Mouse (Mus musculus): ENCODE data around the gene Rpl29.
A peak's percentile ranks its signal among the peaks of the same experiment; 100 is the strongest.

Rpl29 gene

GRCm38 (mm10) chr9:106473081-106473752 lies 44.0 kb downstream of the Rpl29 start:
- peak; percentile 65 for DNase-seq

DNA sequence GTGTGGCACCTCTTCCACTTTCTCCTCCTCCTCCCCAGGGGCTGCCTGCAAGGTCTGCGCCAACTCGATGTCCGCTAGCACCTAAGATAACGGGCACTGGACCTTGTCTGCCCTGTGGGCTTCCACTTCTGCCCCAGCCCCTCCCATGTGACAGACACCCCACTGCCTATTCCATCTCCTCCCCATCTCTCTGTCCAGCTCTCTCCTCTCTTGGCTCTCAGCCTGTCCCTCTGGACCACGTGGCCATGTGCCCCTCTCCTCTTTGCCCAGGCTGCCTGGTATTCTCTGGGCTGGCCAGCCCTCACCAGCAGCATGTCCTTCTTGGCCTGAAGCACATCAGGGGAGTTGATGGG lies 44.5 kb downstream of the Rpl29 start:
- peak; percentile 66 for DNase-seq

GRCm38 (mm10) chr9:106474456-106474855 lies 45.2 kb downstream of the Rpl29 start:
- peak; percentile 87 for DNase-seq

DNA sequence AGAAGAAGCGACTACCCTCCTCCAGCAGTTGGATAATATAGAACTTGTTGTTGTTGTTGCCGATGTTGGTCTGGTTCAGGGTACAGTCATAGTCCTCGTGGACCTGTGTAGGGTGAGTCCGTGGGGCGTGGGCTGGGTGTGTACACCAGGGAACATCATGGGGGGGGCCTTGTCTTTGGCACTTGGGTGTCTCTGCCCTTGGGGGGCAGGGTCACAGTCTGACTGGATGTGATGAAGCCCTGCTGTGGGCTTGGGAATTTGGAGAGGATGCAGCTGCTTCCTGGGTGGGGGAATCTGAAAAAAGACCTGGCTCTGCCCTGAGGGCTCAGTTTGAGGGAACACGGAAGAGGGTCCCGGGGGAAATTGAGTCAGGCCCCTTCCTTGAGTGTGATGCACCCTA lies 45.8 kb downstream of the Rpl29 start:
- peak; percentile 70 for DNase-seq

DNA sequence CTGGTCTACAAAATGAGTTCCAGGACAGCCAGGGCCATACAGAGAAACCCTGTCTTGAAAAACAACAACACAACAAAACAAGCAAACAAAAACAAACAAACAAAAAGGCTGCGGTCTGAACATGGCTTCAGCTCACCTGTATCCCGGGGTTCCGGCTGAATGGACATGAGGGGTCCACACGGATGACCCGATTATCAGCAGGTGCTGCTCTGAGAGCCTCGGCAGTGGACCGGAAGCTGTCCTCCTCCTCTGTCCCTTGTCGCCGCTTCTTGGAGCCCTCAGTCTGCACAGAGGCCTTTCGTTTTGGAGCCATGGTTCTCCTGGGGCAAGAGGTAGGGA lies 46.4 kb downstream of the Rpl29 start, which contains the start of gene Rrp9:
Gene Rrp9 (plus strand): TSS at position 301 of the 339 bp plus-strand sequence.
- DNase-seq, result no peak

DNA sequence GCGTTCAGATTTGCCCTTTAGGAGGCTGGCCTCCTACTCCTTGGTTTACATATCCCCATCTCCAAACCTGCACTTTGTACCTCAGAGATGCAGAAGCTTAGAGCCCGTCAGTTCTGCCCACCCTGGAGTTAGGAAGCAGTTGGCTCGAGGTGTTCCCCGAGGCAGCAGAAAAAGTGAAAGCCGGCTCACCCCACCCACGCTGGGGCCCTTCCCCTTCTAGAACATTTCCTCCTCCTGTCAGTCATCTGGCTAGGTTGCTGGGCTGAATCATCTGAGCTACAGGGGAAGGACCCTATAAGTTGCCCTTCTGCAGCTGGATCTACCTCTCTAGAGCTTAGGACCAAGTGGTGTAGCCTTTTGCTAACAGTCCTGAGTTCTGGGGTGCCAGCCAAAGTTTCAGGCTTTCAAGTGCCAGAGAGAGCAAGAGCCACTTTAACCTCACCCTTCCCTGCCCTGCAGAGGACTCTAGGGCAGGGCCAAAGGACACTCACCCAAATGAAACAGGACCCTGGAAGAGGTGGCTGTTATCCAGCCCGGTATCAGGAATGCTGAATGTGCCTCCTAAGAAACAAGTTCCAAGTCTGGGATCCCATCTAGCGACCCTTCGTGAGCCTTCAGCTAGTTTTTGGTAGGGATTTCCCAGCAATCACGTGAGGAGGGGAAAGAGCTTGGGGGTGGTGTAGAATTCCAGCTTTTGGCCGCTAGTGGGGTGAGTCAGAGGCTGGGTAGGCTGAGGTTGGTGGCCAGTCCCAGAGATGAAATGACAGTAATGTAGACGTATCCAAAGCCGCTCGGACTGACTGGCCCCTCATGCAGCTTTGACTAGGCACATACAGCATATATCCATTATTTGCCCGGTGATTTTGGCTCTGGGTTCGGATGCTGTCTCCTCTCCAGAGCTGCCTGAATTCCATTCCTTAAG lies 47.0 kb downstream of the Rpl29 start:
- no peak for DNase-seq

DNA sequence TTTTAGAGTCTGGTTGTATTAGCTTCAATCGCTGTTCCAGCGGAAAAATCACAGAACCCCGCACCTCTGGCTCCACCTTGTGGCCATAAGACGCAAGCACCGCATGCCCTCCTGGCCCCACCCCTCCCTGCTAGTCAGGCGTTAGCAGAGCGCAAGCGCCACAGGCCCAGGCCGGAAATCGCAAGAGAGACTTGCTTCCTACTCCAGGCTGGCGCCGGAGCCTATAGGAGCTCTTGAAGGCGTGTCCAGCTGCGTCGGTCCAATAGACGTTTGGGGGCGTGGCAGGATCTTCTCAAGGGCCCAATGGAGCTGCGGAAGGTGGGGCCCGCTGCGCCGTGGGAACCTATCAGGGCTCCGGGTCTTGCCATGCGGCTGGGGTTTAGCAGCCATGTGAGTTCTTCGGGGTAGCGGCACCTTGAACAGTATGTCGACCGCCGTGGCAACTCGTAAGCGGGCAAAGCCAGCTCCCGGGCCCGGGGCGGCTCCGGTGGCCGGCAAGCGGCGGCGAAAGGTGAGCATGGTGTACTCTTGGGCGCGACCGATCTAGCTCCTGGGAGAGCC lies 47.8 kb downstream of the Rpl29 start, which contains the start of gene Parp3:
Gene Parp3 (minus strand): TSS at position 26 of the 561 bp plus-strand sequence.
- DNase-seq, result peak; percentile 100

GRCm38 (mm10) chr9:106477649-106478048 lies 48.4 kb downstream of the Rpl29 start:
- peak; percentile 33 for DNase-seq

- peak; percentile 36 for DNase-seq
These were observed 48.8 kb downstream of the Rpl29 start for GRCm38 (mm10) chr9:106478101-106478500.

- DNase-seq, result peak; percentile 13
These were observed 51.3 kb downstream of the Rpl29 start for GRCm38 (mm10) chr9:106480541-106480940.

GRCm38 (mm10) chr9:106481075-106481474 lies 51.8 kb downstream of the Rpl29 start:
- no peak for DNase-seq
